Mouse (Mus musculus): ENCODE data around the gene Gbe1. TPM values are rescaled to one million over a fixed set of nuclear protein-coding genes. Genes with fewer than 3 reads are reported as not detected.

Gene Gbe1
- polyA plus RNA-seq, 1 experiment from 2014 or later, result 13.4 TPM

DNA sequence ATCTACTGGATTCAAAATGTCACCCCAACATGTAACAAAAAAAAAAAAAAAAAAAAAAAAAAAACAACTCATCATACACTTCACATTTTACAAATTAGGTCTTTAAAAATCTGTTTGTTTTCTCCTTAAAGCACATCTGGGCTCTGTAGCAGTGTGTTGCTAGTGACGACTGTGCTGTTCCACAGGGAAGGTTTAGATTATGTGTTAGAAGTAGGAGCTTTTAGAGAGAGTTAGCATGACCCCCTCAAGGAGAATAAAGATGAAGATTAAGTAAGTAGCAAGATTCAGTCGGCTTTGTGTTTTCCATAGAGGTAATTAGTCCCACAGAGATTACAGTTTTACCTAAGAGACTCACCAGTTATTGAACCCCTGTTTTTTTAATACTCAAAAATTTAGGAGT lies 16.3 kb downstream of the Gbe1 start:
- Histone ChIP-seq H3K9ac (replicated peaks) (no peak overlapping the region), H3K4me1 (no peaks in the 10 kb centered on the region), H3K4me2 (replicated peaks) (no peak overlapping the region), H3K4me3 (no peak overlapping the region), H3K9me3 (no peaks in the 10 kb centered on the region), H3K27ac (replicated peaks) (no peak overlapping the region), H3K27me3 (no peaks in the 10 kb centered on the region), H3K36me3 (no peaks in the 10 kb centered on the region)
- ATAC-seq (replicated peaks), result no peak
- 49% methylated on average over 2 of the region's 2 CpGs for WGBS

DNA sequence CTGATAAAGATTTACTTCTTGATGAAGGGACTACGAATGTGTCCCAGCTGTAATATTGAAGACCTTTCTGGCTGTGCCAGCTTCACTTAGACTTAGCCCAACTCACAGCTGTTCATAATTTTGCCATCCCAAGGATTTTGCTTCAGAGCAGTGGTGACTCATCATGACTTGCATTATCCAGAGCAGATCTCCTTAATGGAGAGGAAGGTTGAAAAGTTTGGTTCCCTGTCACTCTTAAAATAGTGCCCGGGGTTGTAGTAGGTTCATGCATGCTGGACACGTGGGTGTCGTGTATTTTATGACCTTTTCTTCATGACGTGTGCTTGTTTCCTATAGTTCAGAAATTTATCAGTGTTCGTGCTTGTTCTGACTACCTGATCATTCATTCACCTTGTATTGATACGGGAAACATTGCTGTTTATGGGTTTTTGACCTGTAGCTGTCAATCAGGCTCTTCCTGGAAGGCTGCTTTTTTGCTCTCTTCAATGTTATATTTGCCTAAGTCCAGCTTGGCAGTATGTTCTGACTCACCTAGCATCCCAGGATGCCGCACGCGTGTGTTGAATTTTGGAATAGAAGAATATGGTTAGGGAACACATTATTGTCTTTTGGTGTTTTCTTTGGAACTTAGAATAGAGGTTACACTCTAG lies 17.0 kb downstream of the Gbe1 start:
- no peak overlapping the region for H3K9ac ChIP-seq (replicated peaks)
- no peak overlapping the region for H3K4me3 ChIP-seq
- no peak overlapping the region for H3K27ac ChIP-seq (replicated peaks)
- H3K4me1 ChIP-seq, result no peaks in the 10 kb centered on the region
- H3K4me2 ChIP-seq (replicated peaks), result no peak overlapping the region
- H3K36me3 ChIP-seq, result no peaks in the 10 kb centered on the region
- WGBS, result 95% methylated on average over 10 of the region's 10 CpGs
- ATAC-seq (replicated peaks), result no peak
- H3K9me3 ChIP-seq, result no peaks in the 10 kb centered on the region
- no peaks in the 10 kb centered on the region for H3K27me3 ChIP-seq

DNA sequence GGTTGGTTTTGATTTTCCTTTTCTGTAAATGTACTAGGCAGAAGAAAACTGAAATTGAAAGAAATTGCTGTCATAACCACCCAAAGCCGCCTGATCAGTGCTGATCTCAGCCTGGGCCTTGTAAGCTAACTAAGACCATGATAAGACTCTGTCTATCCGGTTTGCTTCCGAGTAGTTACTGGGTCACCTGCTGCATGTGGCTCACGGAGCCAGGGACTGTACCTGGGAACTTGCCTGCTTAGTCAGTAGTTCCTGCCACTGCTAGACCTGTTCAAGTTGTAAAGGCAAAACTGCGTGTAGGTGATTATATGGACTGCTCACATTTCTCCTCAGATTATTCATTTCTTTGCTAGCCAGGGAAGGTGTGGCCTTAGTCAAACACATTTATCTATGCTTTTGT lies 21.1 kb downstream of the Gbe1 start:
- no peak overlapping the region for H3K9ac ChIP-seq (replicated peaks)
- no peaks in the 10 kb centered on the region for H3K4me1 ChIP-seq
- 92% methylated on average over 5 of the region's 5 CpGs for WGBS

DNA sequence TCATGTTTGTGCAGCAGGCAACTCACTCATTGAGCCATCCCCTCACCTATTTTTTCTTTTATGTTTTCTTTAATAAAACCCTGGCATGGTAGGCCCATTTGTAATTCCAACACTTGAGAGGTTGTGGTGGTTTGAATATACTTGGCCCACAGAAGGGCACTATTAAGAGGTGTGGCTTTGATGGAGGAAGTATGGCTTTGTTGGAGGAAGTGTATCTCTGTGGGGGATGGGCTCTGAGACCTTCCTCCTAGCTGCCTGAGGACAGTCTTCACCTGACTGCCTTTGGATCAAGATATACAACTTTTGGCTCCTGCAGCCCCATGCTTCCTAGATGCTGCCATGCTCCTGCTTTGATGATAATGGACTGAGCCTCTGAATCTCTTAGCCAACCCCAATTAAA lies 21.7 kb downstream of the Gbe1 start:
- H3K4me2 ChIP-seq (replicated peaks), result no peak overlapping the region
- no peak for ATAC-seq (replicated peaks)
- no peak overlapping the region for H3K27ac ChIP-seq (replicated peaks)
- no peak overlapping the region for H3K9ac ChIP-seq (replicated peaks)
- H3K4me3 ChIP-seq, result no peak overlapping the region
- H3K9me3 ChIP-seq, result no peaks in the 10 kb centered on the region
- no peaks in the 10 kb centered on the region for H3K4me1 ChIP-seq
- no peaks in the 10 kb centered on the region for H3K36me3 ChIP-seq
- H3K27me3 ChIP-seq, result no peaks in the 10 kb centered on the region

More for the DNA sequence above, 21.1 kb downstream of the Gbe1 start:
- Histone ChIP-seq H3K36me3 (no peaks in the 10 kb centered on the region), H3K4me3 (no peak overlapping the region), H3K27ac (replicated peaks) (no peak overlapping the region), H3K27me3 (no peaks in the 10 kb centered on the region), H3K9me3 (no peaks in the 10 kb centered on the region), H3K4me2 (replicated peaks) (no peak overlapping the region)
- no peak for ATAC-seq (replicated peaks)

DNA sequence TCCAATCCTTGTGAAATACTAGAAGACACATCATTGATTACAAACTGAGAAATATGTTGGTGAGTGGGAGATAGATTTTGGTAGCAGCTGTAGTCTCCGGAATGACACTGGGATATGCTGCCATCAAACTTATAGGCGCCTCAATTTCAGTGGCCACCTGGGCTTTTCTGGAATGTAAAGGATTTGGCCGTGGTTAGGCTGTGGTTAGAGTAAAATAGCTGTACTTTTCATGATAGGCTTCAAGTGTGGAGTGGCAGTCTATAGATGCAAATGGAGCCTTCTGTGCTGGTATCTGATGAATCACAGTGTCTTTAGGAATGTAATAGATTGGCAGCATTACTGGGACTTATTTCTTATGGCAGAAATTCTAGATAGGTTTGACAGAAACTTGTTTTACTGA lies 23.9 kb downstream of the Gbe1 start:
- no peaks in the 10 kb centered on the region for H3K9me3 ChIP-seq
- H3K4me3 ChIP-seq, result no peak overlapping the region
- no peaks in the 10 kb centered on the region for H3K4me1 ChIP-seq
- 92% methylated on average over 3 of the region's 3 CpGs for WGBS
- no peak for ATAC-seq (replicated peaks)
- H3K27me3 ChIP-seq, result no peaks in the 10 kb centered on the region
- H3K4me2 ChIP-seq (replicated peaks), result no peak overlapping the region
- no peaks in the 10 kb centered on the region for H3K36me3 ChIP-seq
- no peak overlapping the region for H3K27ac ChIP-seq (replicated peaks)
- H3K9ac ChIP-seq (replicated peaks), result no peak overlapping the region

DNA sequence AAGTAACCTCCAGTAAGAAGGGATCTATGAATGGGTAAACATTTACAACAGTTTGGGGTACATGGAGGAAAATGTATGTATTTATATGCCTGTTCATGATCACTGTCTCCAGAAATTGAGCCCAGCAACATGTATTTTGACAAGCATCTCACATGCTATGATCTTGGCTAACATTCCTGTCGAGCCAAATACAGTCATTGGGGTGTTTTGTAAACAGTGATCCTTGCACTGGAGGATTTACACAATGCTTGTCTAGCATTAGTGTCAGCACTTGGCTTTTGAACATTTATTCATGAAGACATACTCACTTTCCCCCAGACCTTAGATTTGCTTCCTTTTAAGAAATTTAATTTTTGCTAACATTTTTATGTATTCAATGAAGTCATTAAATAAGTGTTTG lies 30.7 kb downstream of the Gbe1 start:
- H3K9ac ChIP-seq (replicated peaks), result no peak overlapping the region
- H3K4me2 ChIP-seq (replicated peaks), result no peak overlapping the region
- 35% methylated on average over 1 of the region's 1 CpGs for WGBS
- no peaks in the 10 kb centered on the region for H3K9me3 ChIP-seq
- ATAC-seq (replicated peaks), result no peak
- no peak overlapping the region for H3K4me3 ChIP-seq
- no peaks in the 10 kb centered on the region for H3K27me3 ChIP-seq
- no peaks in the 10 kb centered on the region for H3K36me3 ChIP-seq
- H3K4me1 ChIP-seq, result peaks cover 6% of the 10 kb centered on the region; the same call in 1 of the 2 replicates
- H3K27ac ChIP-seq (replicated peaks), result no peak overlapping the region

DNA sequence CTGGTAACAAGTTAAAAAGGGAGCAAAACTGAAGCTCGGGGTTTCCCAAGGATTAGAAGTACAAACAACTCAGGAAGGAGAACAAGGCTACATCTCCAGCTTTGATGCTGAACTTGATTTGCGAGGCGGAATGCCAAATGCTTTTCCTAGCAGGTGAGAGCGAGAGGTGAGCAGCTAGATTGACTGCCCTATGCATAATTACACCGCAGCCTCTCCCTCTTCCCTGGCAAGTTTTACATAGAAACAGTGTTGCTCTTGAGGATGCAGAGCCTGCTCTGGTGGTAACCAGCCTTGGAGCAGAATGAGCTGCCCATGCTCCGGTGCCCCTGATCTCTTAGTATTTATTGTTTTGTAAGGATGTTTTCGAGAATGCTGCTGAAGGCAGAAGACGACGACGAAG lies 31.9 kb downstream of the Gbe1 start:
- Histone ChIP-seq H3K36me3 (no peaks in the 10 kb centered on the region), H3K4me1 (peaks cover 6% of the 10 kb centered on the region; the same call in 1 of the 2 replicates), H3K9ac (replicated peaks) (no peak overlapping the region), H3K9me3 (no peaks in the 10 kb centered on the region), H3K27ac (replicated peaks) (no peak overlapping the region), H3K4me2 (replicated peaks) (0 out of 2 replicates have a peak overlapping the region, but pooled peaks have one; percentile 10), H3K27me3 (no peaks in the 10 kb centered on the region), H3K4me3 (no peak overlapping the region)
- ATAC-seq (replicated peaks), result no peak
- WGBS, result 38% methylated on average over 10 of the region's 10 CpGs

DNA sequence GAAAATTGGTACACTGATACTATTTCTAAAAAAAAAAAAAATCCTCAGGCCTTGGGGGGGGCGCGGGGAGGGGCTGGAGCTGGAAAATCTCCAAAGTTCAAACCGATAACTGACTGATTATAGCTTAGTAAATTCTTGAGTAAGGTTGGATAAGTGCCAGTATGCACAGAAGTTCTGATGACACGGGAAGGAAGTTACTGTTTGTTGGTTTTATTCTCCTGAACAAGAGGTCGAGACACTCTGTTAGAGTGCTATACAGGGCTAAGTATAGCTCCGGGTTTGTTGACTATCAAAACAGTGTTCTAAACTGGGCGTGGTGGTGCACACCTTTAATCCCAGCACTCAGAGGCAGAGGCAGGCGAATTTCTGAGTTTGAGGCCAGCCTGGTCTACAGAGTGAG lies 36.3 kb downstream of the Gbe1 start:
- H3K4me1 ChIP-seq, result peaks cover 6% of the 10 kb centered on the region; the same call in 1 of the 2 replicates
- H3K36me3 ChIP-seq, result no peaks in the 10 kb centered on the region
- no peak overlapping the region for H3K9ac ChIP-seq (replicated peaks)
- WGBS, result 83% methylated on average over 8 of the region's 8 CpGs
- no peaks in the 10 kb centered on the region for H3K27me3 ChIP-seq
- H3K4me2 ChIP-seq (replicated peaks), result no peak overlapping the region
- no peak for ATAC-seq (replicated peaks)
- no peak overlapping the region for H3K27ac ChIP-seq (replicated peaks)
- no peaks in the 10 kb centered on the region for H3K9me3 ChIP-seq
- H3K4me3 ChIP-seq, result no peak overlapping the region

DNA sequence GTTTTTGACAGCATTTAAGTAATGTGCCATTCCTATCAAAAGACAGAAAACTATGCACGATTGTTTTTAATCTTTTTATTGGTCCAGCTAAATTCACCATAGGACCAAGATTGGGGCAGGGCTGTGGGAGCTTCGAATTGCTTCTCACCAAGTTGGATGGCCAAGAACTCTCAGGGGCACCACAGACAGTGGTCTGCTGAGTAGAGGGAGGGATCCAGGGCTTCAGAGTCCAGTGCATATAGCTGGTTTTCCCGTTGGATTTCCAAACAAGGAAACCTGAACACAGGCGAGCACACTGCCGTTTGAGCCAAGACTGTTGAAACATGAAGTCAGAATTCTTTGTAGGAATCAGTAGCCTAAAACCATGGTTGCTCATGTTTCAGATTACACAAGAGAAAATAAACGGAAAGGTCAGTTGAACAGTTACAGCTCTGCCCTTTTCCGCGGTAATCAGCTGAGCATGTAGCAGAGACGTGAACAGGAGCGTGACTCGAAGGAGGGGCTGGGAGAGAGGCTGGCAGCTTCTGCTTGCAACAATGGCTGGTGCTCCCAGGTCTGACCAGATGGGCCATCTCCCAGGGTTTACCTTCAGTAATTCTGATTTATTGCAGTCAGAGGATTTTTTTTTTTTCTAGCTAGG lies 38.0 kb downstream of the Gbe1 start:
- H3K27ac ChIP-seq (replicated peaks), result no peak overlapping the region
- no peak for ATAC-seq (replicated peaks)
- WGBS, result 81% methylated on average over 11 of the region's 11 CpGs

DNA sequence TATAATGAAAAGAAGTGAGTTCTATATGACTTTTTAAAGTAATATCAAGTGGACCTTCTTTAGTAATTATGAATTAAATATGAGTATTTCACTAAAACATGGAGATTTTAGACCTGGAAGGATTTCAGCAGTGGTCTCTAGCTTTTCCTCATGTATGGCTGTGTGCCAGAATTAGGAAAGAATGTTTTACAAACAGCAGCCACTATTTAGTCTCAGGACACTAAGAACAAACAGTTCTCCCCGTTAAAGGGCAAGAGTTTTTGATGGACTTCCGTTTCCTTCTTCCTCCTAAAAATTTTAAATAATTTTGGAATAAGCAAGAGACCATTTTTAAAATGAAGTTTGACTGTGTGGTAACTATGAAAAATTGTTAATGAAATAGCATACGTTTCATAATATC lies 38.8 kb downstream of the Gbe1 start:
- no peak overlapping the region for H3K4me2 ChIP-seq (replicated peaks)
- H3K9me3 ChIP-seq, result no peaks in the 10 kb centered on the region
- no peak overlapping the region for H3K27ac ChIP-seq (replicated peaks)
- no peak overlapping the region for H3K4me3 ChIP-seq
- no peaks in the 10 kb centered on the region for H3K27me3 ChIP-seq
- no peak overlapping the region for H3K9ac ChIP-seq (replicated peaks)
- WGBS, result 49% methylated on average over 3 of the region's 3 CpGs
- no peak for ATAC-seq (replicated peaks)
- no peaks in the 10 kb centered on the region for H3K36me3 ChIP-seq
- H3K4me1 ChIP-seq, result no peaks in the 10 kb centered on the region

More for the DNA sequence above, 38.0 kb downstream of the Gbe1 start:
- H3K36me3 ChIP-seq, result no peaks in the 10 kb centered on the region
- no peaks in the 10 kb centered on the region for H3K9me3 ChIP-seq
- H3K9ac ChIP-seq (replicated peaks), result no peak overlapping the region
- no peak overlapping the region for H3K4me3 ChIP-seq
- no peaks in the 10 kb centered on the region for H3K4me1 ChIP-seq
- no peaks in the 10 kb centered on the region for H3K27me3 ChIP-seq
- no peak overlapping the region for H3K4me2 ChIP-seq (replicated peaks)

DNA sequence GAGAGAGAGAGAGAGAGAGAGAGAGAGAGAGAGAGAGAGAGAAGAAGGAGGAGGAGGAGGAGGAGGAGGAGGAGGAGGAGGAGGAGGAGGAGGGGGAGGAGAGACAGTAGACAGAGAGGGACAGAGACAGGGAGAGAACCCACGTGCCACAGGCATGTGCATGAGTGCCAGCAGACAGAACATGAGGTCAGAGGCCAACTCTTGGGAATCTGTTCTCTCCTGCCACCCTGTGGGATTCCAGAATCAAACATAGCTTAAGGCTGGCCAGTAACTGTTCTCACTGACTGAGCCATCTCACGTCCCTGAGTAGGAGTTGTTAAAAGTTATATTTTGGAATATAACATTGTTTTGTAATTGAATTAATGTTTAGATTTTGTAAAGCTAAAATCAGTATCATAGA lies 39.3 kb downstream of the Gbe1 start:
- no peaks in the 10 kb centered on the region for H3K36me3 ChIP-seq
- no peaks in the 10 kb centered on the region for H3K27me3 ChIP-seq
- 47% methylated on average over 2 of the region's 2 CpGs for WGBS
- no peak for ATAC-seq (replicated peaks)
- no peaks in the 10 kb centered on the region for H3K4me1 ChIP-seq
- H3K9me3 ChIP-seq, result no peaks in the 10 kb centered on the region
- H3K4me2 ChIP-seq (replicated peaks), result no peak overlapping the region
- H3K27ac ChIP-seq (replicated peaks), result no peak overlapping the region
- no peak overlapping the region for H3K4me3 ChIP-seq
- no peak overlapping the region for H3K9ac ChIP-seq (replicated peaks)

DNA sequence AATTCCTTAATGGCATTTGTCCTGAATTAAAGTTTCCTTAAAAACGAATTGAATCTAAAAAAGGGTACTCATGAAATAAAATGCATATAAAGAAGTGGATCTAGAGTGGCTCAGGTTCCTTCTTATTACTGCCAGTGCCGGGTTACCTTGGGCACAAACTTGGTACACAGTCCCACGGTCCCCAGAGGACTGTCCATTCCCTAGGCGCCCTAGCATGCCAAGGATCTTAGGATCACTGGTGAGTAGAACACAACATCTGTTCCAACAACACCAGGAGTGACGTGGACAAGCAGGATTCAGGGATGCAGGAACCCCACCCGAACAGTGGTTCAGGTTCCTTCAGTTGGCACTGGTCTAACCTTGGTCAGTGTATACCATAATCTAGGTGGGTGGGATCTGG lies 44.6 kb downstream of the Gbe1 start:
- no peaks in the 10 kb centered on the region for H3K4me1 ChIP-seq
- H3K27ac ChIP-seq (replicated peaks), result no peak overlapping the region
- no peaks in the 10 kb centered on the region for H3K9me3 ChIP-seq
- H3K9ac ChIP-seq (replicated peaks), result no peak overlapping the region
- no peak for ATAC-seq (replicated peaks)
- H3K27me3 ChIP-seq, result no peaks in the 10 kb centered on the region
- no peaks in the 10 kb centered on the region for H3K36me3 ChIP-seq
- H3K4me3 ChIP-seq, result no peak overlapping the region
- no peak overlapping the region for H3K4me2 ChIP-seq (replicated peaks)
- WGBS, result 95% methylated on average over 6 of the region's 6 CpGs

DNA sequence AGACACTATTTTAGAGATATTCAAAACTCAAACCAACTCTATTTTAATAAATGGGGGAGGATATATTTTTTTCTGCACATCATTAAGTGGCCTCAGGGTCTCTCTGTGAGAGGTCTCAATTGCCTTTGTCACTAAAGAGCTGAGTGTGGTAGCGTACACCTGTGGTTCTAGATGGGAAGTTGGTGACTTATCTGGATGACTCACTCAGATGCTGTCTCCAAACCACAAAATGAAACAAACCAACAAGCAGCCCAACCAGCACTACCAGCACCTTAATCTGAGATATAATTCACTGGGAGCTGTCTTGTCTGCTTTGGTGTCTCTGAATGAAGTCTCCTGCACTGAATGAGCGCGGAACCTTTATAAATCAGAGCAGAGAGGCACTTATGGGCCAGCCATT lies 51.5 kb downstream of the Gbe1 start:
- no peak overlapping the region for H3K9ac ChIP-seq (replicated peaks)
- no peak for ATAC-seq (replicated peaks)
- no peak overlapping the region for H3K27ac ChIP-seq (replicated peaks)
- 91% methylated on average over 3 of the region's 3 CpGs for WGBS
- H3K4me2 ChIP-seq (replicated peaks), result no peak overlapping the region
- no peaks in the 10 kb centered on the region for H3K27me3 ChIP-seq
- H3K36me3 ChIP-seq, result no peaks in the 10 kb centered on the region
- H3K4me3 ChIP-seq, result no peak overlapping the region
- no peaks in the 10 kb centered on the region for H3K4me1 ChIP-seq
- no peaks in the 10 kb centered on the region for H3K9me3 ChIP-seq

All from forebrain, embryonic 15.5 days (tissue).